Mouse (Mus musculus): ENCODE results near the gene Cdh4. TPM values are rescaled to one million over a fixed set of nuclear protein-coding genes. Genes with fewer than 3 reads are reported as not detected.

Cdh4 gene
- total RNA-seq, 2 experiments from 2014 or later = 3.2 to 6.8 TPM

GRCm38 (mm10) chr2:179862676-179863075, 420.4 kb downstream of the Cdh4 start:
- no peak for DNase-seq

GRCm38 (mm10) chr2:179863266-179863665, 421.0 kb downstream of the Cdh4 start:
- peak in 1 of 2 experiments; percentile 22 for DNase-seq

DNA sequence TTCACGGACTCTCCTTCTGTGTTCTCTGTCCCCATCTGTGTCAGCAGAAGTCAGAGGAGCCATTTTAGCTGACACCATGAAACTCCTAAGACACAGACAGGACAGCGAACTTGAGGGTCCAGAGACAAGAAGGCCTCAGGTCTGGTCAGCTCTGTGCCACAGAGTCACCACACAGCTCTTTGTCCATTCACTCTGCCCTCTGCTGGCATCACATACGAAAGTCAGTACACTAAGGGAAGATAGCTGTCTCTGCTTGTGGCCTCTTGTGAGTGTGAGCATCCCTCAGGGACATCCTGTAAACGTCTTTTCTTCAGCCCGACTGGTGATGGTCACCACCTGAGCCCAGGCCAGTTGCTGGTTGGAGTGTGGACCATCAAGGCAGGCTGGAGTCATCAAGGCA, 422.9 kb downstream of the Cdh4 start:
- no peak for DNase-seq

DNA sequence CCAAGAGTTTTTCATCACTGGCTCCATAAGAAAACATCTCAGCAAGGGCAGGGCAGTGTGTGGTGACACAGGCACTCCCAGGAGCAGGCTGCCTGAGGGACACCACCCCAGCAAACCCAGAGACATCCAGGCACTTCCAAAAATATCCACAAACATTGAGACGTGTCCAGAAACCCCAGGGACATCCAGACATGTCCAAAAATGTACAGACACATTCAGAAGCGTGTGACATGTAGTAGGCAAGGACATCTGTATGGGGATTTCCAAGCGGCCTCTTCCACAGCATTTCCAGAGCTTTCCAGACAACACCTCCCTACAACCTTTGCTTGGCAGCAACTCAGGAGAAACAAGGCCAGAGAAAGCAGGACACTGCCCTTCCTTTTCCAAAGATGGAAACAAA, 425.4 kb downstream of the Cdh4 start:
- peak; percentile 41 to 54 for DNase-seq

DNA sequence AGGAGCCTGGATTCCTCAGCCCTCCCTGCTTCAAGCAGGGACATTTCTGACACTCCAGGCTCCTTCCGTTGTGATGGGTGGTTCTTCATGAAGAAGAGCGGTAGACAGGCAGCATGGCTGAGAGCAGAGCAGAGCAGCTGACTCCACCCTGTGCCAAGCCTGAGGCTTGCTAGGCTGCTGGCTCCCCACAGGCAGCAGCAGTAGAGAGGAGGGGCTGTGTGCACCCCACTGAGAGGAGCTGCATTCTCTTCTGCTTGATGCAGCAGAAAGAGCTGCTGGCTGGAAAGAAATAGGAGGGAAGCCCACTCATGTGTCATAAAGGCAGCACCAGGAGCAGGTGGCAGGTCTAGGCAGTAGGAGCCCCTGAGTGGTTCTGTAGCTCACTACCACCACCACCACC, 427.6 kb downstream of the Cdh4 start:
- DNase-seq = no peak

DNA sequence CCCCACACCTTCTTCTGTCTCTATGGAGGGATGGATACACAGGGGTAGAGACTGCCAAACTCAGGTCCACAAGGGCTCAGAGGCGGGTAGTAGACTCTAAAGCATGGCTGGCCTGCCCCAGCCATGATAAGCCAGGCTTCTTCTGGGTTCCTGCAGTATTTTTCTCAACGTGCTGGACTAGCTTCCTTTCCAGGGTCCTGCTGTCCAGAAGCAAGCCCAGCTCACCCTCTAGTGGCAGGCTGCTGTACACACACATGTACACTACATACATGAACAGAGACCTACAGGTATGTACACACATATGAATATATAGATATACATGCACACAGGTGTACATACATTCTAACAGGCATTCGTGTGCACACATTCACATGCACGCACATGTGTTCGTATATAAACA, 430.5 kb downstream of the Cdh4 start:
- peak in 1 of 2 experiments; percentile 19 for DNase-seq

DNA sequence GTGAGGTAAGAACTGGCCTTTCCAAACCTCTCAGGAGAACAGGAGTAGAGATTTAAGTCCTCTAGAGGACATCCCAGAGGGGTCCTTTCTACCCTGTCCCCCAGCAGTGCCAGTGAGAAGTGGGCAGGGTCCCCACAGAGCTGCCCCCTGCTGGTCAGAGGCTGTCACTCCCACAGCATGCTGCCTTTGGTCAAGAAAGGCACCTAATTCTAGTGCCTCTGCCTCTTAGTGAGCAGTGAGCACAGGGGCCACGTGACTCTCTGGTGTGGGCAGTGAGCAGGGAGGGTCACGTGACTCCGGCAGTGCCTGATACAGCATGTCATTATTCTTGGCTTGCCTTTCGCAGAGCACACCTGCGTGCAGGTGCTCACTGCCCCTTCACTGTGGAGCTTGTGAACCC, 431.1 kb downstream of the Cdh4 start:
- DNase-seq = peak in 1 of 2 experiments; percentile 18

GRCm38 (mm10) chr2:179875147-179875546, 432.9 kb downstream of the Cdh4 start:
- peak; percentile 49 to 81 for DNase-seq

- peak in 1 of 2 experiments; percentile 48 for DNase-seq
Observed at GRCm38 (mm10) chr2:179877551-179878215, 435.5 kb downstream of the Cdh4 start.

DNA sequence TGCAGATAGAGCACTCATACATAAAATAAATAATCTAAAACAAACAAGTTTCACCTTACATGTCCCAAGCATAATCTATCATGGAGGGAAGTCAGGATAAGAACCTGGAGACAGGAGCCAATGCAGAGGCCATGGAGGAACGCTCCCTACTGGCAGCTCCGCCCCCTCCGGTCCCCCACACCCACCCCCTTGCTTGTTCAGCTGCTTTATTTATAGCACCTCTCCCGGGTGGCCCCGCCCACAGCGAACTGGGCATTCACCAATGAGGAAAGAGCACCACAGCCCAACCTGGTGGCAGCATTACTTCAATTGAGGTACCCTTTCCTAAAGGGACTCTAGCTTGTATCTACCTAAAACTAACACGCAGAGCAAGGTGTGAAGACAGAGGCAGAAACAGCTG, 442.3 kb downstream of the Cdh4 start:
- DNase-seq = no peak

- DNase-seq = no peak
Observed at GRCm38 (mm10) chr2:179891048-179891447, 448.8 kb downstream of the Cdh4 start.

GRCm38 (mm10) chr2:179896949-179897348, 454.7 kb downstream of the Cdh4 start:
- peak; percentile 14 to 20 for DNase-seq

DNA sequence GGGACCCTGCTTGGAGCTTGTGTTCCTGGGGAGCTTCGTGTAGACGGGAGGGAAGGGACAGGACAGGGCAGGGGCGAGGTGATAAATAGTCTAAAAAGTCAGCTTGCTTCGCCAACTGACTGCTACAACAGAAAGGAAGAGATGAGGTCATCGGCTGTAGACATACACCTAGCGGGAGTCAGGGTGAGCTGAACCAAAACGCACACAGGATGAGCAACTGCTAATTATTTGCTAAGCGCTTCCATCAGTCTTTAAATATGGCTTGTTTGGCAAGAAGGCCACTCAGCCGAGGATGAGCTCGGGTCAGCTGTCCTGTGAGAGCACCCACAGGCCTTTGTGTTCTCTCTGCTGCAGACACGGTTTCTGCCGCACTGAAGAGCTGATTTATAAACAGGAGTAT, 470.7 kb downstream of the Cdh4 start:
- no peak for DNase-seq

DNA sequence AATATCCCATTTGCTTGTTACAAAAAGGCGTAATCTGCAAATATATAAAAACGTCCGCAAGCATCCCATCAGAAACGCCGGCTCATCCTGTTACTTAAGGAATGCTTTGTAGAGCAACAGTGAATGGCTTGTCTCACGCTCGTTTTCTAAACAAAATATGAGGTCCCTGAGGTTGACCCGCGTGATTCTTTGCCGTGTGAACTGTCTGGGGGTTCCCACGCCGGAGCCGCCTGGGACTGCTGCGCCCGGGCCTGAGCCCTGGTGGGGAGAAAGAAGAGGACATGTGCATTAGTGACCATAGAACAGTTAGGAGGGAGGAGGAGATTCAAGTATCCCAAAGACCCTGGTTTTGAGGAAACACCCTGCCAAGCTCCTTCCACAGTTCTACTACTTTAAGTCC, 471.1 kb downstream of the Cdh4 start:
- DNase-seq = no peak

- DNase-seq = no peak
Observed at GRCm38 (mm10) chr2:179914246-179914645, 472.0 kb downstream of the Cdh4 start.

DNA sequence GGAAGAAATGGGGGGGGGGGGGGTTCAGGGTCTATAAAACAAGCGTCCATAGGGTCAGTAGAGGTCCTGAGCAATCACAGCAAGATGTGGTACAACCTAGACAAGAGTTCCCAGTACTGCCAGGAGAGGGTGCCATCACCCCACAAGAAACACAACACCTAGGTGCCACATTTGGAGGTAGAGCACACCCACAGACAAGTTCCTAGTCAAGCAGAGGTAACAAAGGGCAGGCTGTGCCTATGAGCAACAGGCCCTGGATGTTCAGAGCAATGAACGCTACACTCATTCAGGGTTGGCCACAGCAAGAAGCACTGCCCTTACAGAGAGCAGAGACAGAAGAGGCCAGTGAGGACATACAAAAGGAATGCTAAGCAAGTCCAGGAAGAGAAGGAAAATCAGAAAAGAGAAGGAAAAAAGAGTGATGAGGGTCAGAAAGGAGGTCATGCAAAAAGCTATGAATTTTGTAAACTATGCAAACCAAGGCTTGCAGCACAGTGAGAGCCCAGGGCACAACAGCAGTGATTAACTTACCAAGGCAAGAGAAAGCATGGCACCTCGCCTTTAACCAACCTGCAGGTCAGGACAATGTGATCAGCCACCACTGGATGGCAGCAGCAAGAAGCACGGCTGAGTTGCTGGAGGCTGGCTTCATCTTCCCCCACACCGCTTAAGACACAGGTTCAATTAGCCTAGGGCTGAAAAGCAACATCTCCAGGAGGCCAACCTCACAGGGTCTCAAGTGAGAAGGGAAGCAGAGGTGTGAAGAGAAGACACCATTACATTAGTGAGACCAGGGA, 474.8 kb downstream of the Cdh4 start:
- DNase-seq = peak; percentile 61 to 80

DNA sequence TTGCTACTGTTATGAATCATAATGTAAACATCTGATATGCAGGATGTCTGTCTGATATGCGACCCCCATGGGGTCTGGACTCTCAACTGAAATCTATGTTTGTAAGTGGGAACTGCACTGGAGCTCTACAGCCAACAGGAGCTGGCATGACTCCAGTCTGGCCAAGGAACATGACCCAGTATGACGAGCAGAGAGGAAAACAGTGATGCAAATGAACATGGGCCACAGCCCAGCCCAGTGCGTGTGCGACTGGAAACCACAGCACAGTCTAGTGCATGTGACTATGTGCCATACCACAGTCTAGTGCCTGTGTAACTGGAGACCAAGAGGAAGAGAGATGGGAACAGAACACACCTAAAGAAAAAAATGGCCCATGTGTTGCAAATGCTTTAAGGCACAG, 477.8 kb downstream of the Cdh4 start:
- DNase-seq = peak; percentile 27 to 36

DNA sequence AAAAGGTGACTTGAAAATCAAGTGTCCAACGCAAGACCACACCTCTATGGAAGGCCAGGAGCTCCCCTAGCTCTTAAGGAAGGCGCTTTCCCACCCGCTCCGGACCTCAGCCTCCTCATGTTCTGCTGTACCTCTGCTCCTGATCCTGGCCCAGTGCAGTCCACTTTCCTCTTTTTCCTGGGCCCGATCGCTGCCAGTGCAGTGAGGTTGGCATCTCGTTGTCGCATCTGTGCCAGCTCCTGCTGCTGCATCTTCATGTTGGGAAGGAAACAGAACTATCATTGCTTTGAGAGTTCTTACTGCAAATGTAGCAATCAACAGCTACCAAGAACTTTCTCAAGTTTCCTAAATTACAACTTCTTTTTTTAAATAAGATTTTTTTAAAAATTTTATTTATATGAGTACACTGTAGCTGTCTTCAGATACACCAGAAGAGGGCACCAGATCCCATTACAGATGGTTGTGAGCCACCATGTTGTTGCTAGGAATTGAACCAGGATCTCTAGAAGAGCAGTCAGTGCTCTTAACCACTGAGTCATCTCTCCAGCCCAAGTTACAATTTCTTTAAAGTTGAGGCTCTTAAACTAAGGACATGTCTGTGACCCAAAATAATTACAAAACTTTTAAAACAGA, 478.9 kb downstream of the Cdh4 start:
- no peak for DNase-seq

DNA sequence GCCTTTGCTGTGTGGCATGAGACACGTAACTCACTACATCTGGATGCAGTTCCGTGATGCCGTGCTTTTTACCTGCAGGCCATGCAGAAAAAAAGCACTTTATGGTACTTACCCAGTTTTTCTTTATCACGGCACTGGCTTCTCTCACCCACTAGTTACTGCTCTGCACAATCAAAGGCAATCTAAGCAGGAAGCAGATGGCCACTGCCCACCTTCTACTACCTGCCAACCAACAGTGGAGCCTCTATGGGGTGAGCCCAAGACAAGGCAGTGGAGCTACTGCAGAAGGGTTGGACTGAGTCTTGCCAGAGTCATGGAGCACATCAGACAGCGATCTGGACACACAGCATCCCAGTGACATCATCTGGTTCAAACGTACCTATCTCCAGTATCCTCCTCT, 481.8 kb downstream of the Cdh4 start:
- DNase-seq = no peak

- no peak for DNase-seq
Observed at GRCm38 (mm10) chr2:179929166-179929565, 486.9 kb downstream of the Cdh4 start.

DNA sequence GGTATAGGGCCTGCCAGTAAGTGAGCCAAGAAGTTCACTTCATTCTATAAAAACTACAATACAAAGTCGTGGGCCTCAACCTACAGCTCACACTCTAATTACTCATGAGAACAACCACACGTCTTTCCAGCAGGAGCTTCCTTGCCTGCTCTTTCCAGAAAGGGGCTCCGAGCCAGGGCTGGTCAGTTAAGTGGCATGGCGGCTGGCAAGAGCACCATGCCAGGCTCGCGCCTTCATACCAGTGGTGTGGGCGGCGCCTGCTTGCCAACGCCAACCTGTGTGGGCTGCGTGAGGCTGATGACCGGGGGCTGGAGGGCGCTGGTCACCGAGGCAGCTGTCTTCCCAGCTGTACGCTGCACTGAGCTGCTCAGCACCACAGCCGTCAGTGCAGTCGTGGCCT, 489.5 kb downstream of the Cdh4 start:
- peak; percentile 42 to 55 for DNase-seq

DNA sequence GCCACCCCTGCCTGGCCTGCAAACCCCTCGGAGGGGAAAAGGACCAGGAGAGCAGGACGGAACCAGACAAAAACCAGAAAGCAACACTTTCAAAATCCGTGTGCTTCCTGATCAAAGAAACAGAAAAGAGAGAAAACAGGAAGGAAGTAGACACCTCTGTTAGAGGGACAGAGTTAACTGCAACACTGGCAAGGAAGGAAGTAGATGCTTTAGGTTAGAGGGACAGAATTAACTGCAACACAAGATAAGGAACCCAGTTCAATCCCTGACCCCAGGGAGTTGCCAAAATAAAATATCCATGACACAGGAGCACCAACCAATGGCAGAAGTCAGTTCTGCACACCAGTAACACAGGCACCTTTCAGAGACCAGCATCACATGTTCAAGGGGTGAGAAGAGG, 491.9 kb downstream of the Cdh4 start:
- DNase-seq = no peak

DNA sequence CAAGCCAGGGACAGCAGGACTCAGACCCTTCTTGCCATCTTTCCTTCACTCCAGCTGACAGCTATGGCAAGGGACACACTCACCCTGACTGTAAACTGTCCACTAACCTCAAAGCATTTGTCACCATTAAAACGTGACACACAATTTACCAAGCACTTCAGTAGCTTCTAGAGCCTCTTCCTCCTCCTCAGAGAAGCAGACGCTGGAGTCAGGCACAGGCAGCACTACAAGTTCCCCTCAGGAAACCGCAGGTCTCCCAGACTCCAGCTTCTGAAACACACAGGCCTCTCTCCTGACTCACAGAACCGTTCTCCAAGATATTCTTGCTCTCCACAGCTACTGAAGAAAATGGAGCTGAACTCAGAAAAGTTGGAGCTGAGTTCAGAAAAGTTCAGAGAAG, 494.9 kb downstream of the Cdh4 start:
- no peak for DNase-seq

All from heart, adult 18-20 months (tissue).